Mouse (Mus musculus) limb, embryonic 12.5 days (tissue): ENCODE results near the gene Fezf2. TPM values are rescaled to one million over a fixed set of nuclear protein-coding genes. Genes with fewer than 3 reads are reported as not detected.

ENCODE experiments used
- ATAC-seq: fragments of 200-750 bp; cut with Nextera tagmentation; 2 replicates; pipeline ENCODE4 v1.8.0; 2017; ENCODE audit warnings: low read depth, moderate TSS enrichment; ENCODE audit not compliant: insufficient number of reproducible peaks, insufficient read depth, low FRiP score, low TSS enrichment
- H3K27ac ChIP-seq: fragments of 300-500 bp; sonication (generic); 2 replicates; pipeline ENCODE4 v1.5.1; 2016; ENCODE audit warnings: mild to moderate bottlenecking, moderate library complexity
- H3K27me3 ChIP-seq: fragments of 300-500 bp; sonication (generic); 2 replicates; pipeline ENCODE4 v1.6.1; 2016; ENCODE audit warnings: mild to moderate bottlenecking, moderate library complexity
- H3K36me3 ChIP-seq: fragments of 300-500 bp; sonication (generic); 2 replicates; pipeline ENCODE4 v1.6.1; 2016; ENCODE audit warnings: mild to moderate bottlenecking, moderate library complexity
- H3K4me1 ChIP-seq: fragments of 300-500 bp; sonication (generic); replicated peaks from 2 replicates; pipeline ENCODE4 v1.6.1; 2016
- H3K4me2 ChIP-seq: fragments of 300-500 bp; sonication (generic); 2 replicates; pipeline ENCODE4 v1.6.1; 2016; ENCODE audit warnings: mild to moderate bottlenecking, moderate library complexity
- H3K4me3 ChIP-seq: fragments of 300-500 bp; sonication (generic); replicated peaks from 2 replicates; pipeline ENCODE4 v1.5.1; 2016; ENCODE audit warnings: mild to moderate bottlenecking
- H3K9ac ChIP-seq: fragments of 300-500 bp; sonication (generic); replicated peaks from 2 replicates; pipeline ENCODE4 v1.6.1; 2016; ENCODE audit warnings: mild to moderate bottlenecking, moderate library complexity
- H3K9me3 ChIP-seq: fragments of 300-500 bp; sonication (generic); 2 replicates; pipeline ENCODE4 v1.6.1; 2016; ENCODE audit warnings: mild to moderate bottlenecking, moderate library complexity
- WGBS: fragments of 180-500 bp; shearing (Covaris S2); methylation state at CpG from one replicate; pipeline ENCODE4 v1.1.7; 2016; 5-methylcytosine and 5-hydroxymethylcytosine counted together
- polyA plus RNA-seq: library from polyadenylated mRNA; unstranded; fragments of >200 nt; fragmentation: Nextera tagmentation; extraction: Ambion mirVana; gene quantifications from 2 replicates; pipeline ENCODE4 v1.2.1, GENCODE M21; 2016

The Fezf2 gene
- polyA plus RNA-seq, 1 experiment from 2014 or later = 0.33 TPM

- H3K27ac ChIP-seq = no peak overlapping the region
- WGBS = 64% methylated on average over 4 of the region's 4 CpGs
- no peak for ATAC-seq
Observed at GRCm38 (mm10) chr14:12300275-12300674, 47.7 kb downstream of the Fezf2 start.

GRCm38 (mm10) chr14:12299654-12300053, 48.3 kb downstream of the Fezf2 start:
- no peak overlapping the region for H3K9ac ChIP-seq
- no peak overlapping the region for H3K27ac ChIP-seq
- H3K27me3 ChIP-seq = no peaks in the 10 kb centered on the region
- WGBS = 80% methylated on average over 6 of the region's 6 CpGs
- H3K4me1 ChIP-seq = no peaks in the 10 kb centered on the region
- ATAC-seq = no peak
- H3K4me2 ChIP-seq = no peak overlapping the region
- no peaks in the 10 kb centered on the region for H3K36me3 ChIP-seq
- H3K4me3 ChIP-seq = no peak overlapping the region
- H3K9me3 ChIP-seq = no peaks in the 10 kb centered on the region

More at GRCm38 (mm10) chr14:12300275-12300674, 47.7 kb downstream of the Fezf2 start:
- H3K9ac ChIP-seq = no peak overlapping the region
- no peaks in the 10 kb centered on the region for H3K27me3 ChIP-seq
- no peaks in the 10 kb centered on the region for H3K9me3 ChIP-seq
- no peak overlapping the region for H3K4me2 ChIP-seq
- H3K4me3 ChIP-seq = no peak overlapping the region
- no peaks in the 10 kb centered on the region for H3K4me1 ChIP-seq
- no peaks in the 10 kb centered on the region for H3K36me3 ChIP-seq

- no peak overlapping the region for H3K4me3 ChIP-seq
- H3K27ac ChIP-seq = no peak overlapping the region
- no peak for ATAC-seq
- no peak overlapping the region for H3K4me2 ChIP-seq
- H3K36me3 ChIP-seq = no peaks in the 10 kb centered on the region
- no peaks in the 10 kb centered on the region for H3K4me1 ChIP-seq
- H3K9me3 ChIP-seq = no peaks in the 10 kb centered on the region
- no peak overlapping the region for H3K9ac ChIP-seq
- H3K27me3 ChIP-seq = no peaks in the 10 kb centered on the region
Observed at GRCm38 (mm10) chr14:12299171-12299570, 48.8 kb downstream of the Fezf2 start.

- Histone ChIP-seq H3K9me3 (no peaks in the 10 kb centered on the region), H3K9ac (no peak overlapping the region), H3K4me2 (no peak overlapping the region), H3K27ac (no peak overlapping the region), H3K36me3 (no peaks in the 10 kb centered on the region), H3K4me3 (no peak overlapping the region), H3K27me3 (no peaks in the 10 kb centered on the region), H3K4me1 (no peaks in the 10 kb centered on the region)
- ATAC-seq = no peak
- WGBS = 94% methylated on average over 7 of the region's 7 CpGs
Observed at GRCm38 (mm10) chr14:12296391-12296790, 51.6 kb downstream of the Fezf2 start.

Other genes starting within 250 kb of the Fezf2 start
- 0.10 TPM in 1 of 2 replicates, not detected in the other for gene Gm49355, start 64.2 kb downstream of the Fezf2 start, polyA plus RNA-seq
- gene 3830406C13Rik, start 64.0 kb downstream of the Fezf2 start, polyA plus RNA-seq = 33.9 and 36.3 TPM in 2 replicates